ENCODE assay signal across 11 mouse cellular contexts in the genomic region with DNA sequence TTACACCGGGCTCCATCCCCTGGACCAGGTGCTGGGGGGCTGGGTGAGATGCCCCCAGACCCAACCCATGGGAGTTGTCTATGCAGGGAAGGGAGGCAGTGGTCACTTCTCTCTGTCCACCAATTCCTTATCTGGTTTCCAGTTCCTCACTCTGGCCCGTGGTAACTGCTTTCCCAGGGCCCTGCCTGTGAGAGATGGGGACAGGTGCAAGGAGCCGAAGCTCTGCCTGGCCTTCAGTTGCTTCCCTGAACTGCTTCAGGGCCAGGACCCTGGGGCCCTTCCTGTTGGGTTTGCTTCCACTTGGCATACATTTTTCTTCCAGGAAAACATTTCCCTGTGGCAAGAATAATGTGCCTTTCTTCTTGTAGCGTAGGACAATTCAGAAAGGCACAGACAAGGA. TPM values are rescaled to one million over a fixed set of nuclear protein-coding genes. Genes with fewer than 3 reads are reported as not detected.
DNase-seq lines count a peak whose midpoint lies in the region; ATAC-seq and TF ChIP-seq lines count a peak whose summit lies in the region.
"Had no signal": no experiment of that assay in that cellular context is flagged by ENCODE, and none has a peak within 500 bp of the region (broad histone marks: within the 10 kb centered on the region; RNA-seq: fewer than 3 reads in every experiment).

No protein-coding gene starts in this region.

- peaks cover 39% of the 10 kb centered on the region for H3K36me3 ChIP-seq in C2C12 (ENCODE audit: control insufficient read depth, insufficient read depth)
- peaks cover 11% of the 10 kb centered on the region for H3K36me3 ChIP-seq in embryonic facial prominence, embryonic 11.5 days (replicated peaks; ENCODE audit: control insufficient read depth, insufficient read depth, low read depth, low read length)
- H3K36me3 ChIP-seq in hindbrain, embryonic 11.5 days (ENCODE audit: control insufficient read depth, insufficient read depth, low read length): 0 out of 2 replicates have a peak, but pooled peaks cover 15% of the 10 kb centered on the region
- peaks cover 44% of the 10 kb centered on the region for H3K36me3 ChIP-seq in midbrain, embryonic 14.5 days (ENCODE audit: control insufficient read depth, insufficient read depth, low read length)
- H3K36me3 ChIP-seq: liver, embryonic 15.5 days had no signal

- 60% methylated on average over 4 of the region's 4 CpGs for WGBS in embryonic facial prominence, embryonic 11.5 days
- 58% methylated on average over 4 of the region's 4 CpGs for WGBS in hindbrain, embryonic 11.5 days
- WGBS in midbrain, embryonic 14.5 days: 68% methylated on average over 4 of the region's 4 CpGs

- H3K27me3 ChIP-seq in C2C12 (ENCODE audit: control insufficient read depth, insufficient read depth, insufficient read length): no peaks in the 10 kb centered on the region
- H3K27me3 ChIP-seq in embryonic facial prominence, embryonic 11.5 days (ENCODE audit: control insufficient read depth, insufficient read depth, low read length): no peaks in the 10 kb centered on the region
- no peaks in the 10 kb centered on the region for H3K27me3 ChIP-seq in hindbrain, embryonic 11.5 days (ENCODE audit: control insufficient read depth, insufficient read depth, low read length)
- no peaks in the 10 kb centered on the region for H3K27me3 ChIP-seq in midbrain, embryonic 14.5 days (ENCODE audit: control insufficient read depth, insufficient read depth, low read length)
- H3K27me3 ChIP-seq: liver, embryonic 15.5 days had no signal

- no peak overlapping the region for H3K4me3 ChIP-seq in C2C12 (ENCODE audit: insufficient read depth, poor library complexity, severe bottlenecking)
- no peak overlapping the region for H3K4me3 ChIP-seq in embryonic facial prominence, embryonic 11.5 days (ENCODE audit: low read depth, low read length)
- H3K4me3 ChIP-seq in hindbrain, embryonic 11.5 days (ENCODE audit: low read depth, low read length): no peak overlapping the region
- no peak overlapping the region for H3K4me3 ChIP-seq in midbrain, embryonic 14.5 days (replicated peaks; ENCODE audit: low read depth, low read length)
- H3K4me3 ChIP-seq: liver, embryonic 15.5 days had no signal

- TF ChIP-seq CTCF in C2C12 (IDR thresholded peaks at IDR 0.05; ENCODE audit: control insufficient read depth, insufficient read depth, insufficient read length): no peak

- H3K4me2 ChIP-seq in embryonic facial prominence, embryonic 11.5 days (ENCODE audit: low read depth, low read length): no peak overlapping the region
- no peak overlapping the region for H3K4me2 ChIP-seq in hindbrain, embryonic 11.5 days (replicated peaks; ENCODE audit: low read depth, low read length)
- no peak overlapping the region for H3K4me2 ChIP-seq in midbrain, embryonic 14.5 days (ENCODE audit: low read length)
- H3K4me2 ChIP-seq: liver, embryonic 15.5 days had no signal

- H3K27ac ChIP-seq in embryonic facial prominence, embryonic 11.5 days (replicated peaks; ENCODE audit: low read depth, low read length): peak overlapping the region; percentile 72; the same call in 1 of the 2 replicates
- H3K27ac ChIP-seq in hindbrain, embryonic 11.5 days (ENCODE audit: low read depth, low read length): peak overlapping the region; percentile 98; the same call in 1 of the 2 replicates
- H3K27ac ChIP-seq in midbrain, embryonic 14.5 days (replicated peaks; ENCODE audit: low read depth, low read length): peak overlapping the region; percentile 92
- H3K27ac ChIP-seq: liver, embryonic 15.5 days had no signal

- peaks cover 34% of the 10 kb centered on the region for H3K4me1 ChIP-seq in embryonic facial prominence, embryonic 11.5 days (ENCODE audit: control insufficient read depth, insufficient read depth, low read length)
- H3K4me1 ChIP-seq in hindbrain, embryonic 11.5 days (replicated peaks; ENCODE audit: control insufficient read depth, insufficient read depth, low read length): peaks cover 39% of the 10 kb centered on the region
- peaks cover 45% of the 10 kb centered on the region for H3K4me1 ChIP-seq in midbrain, embryonic 14.5 days (ENCODE audit: control insufficient read depth, insufficient read depth, low read length)
- H3K4me1 ChIP-seq: liver, embryonic 15.5 days had no signal

- H3K79me3 ChIP-seq in C2C12 (ENCODE audit: low read depth): no peaks in the 10 kb centered on the region

- ATAC-seq in embryonic facial prominence, embryonic 11.5 days (replicated peaks; ENCODE audit: insufficient number of reproducible peaks, low FRiP score, low TSS enrichment, low read depth): no peak
- no peak for ATAC-seq in hindbrain, embryonic 11.5 days (ENCODE audit: low FRiP score)
- ATAC-seq in midbrain, embryonic 14.5 days (ENCODE audit: low FRiP score, low TSS enrichment): no peak

- H3K9ac ChIP-seq in embryonic facial prominence, embryonic 11.5 days (replicated peaks; ENCODE audit: low read length): peak overlapping the region; percentile 38
- peak overlapping the region; percentile 52 for H3K9ac ChIP-seq in hindbrain, embryonic 11.5 days (ENCODE audit: low read depth, low read length)
- peak overlapping the region; percentile 39; the same call in 1 of the 2 replicates for H3K9ac ChIP-seq in midbrain, embryonic 14.5 days (replicated peaks; ENCODE audit: low read length)
- H3K9ac ChIP-seq: liver, embryonic 15.5 days had no signal

- H3K79me2 ChIP-seq in C2C12 (ENCODE audit: control insufficient read depth, insufficient read depth): no peaks in the 10 kb centered on the region

- H3ac ChIP-seq in C2C12 (ENCODE audit: control insufficient read depth, insufficient read length, low read depth): no peak overlapping the region

- DNase-seq in embryonic facial prominence, embryonic 11.5 days (ENCODE audit: low spot score): no peak
- no peak for DNase-seq in hindbrain, embryonic 11.5 days (ENCODE audit: low spot score)
- no peak for DNase-seq in midbrain, embryonic 14.5 days
- no peak for DNase-seq in thymus, postnatal 0 days (ENCODE audit: low spot score)
- DNase-seq in retina, embryonic 14.5 days (ENCODE audit: low spot score): no peak
- DNase-seq in frontal cortex, postnatal 36 days (ENCODE audit: low spot score in 2 of 2): no peak
- DNase-seq: kidney, adult 8-10 months; right cerebral cortex, postnatal 25 days; thymus, adult 18-20 months had no signal

- H3K9me3 ChIP-seq in embryonic facial prominence, embryonic 11.5 days (replicated peaks; ENCODE audit: control insufficient read depth, low read length): no peaks in the 10 kb centered on the region
- H3K9me3 ChIP-seq in hindbrain, embryonic 11.5 days (ENCODE audit: control insufficient read depth, low read length): no peaks in the 10 kb centered on the region
- no peaks in the 10 kb centered on the region for H3K9me3 ChIP-seq in midbrain, embryonic 14.5 days (ENCODE audit: control insufficient read depth, low read length)
- H3K9me3 ChIP-seq: liver, embryonic 15.5 days had no signal

TF ChIP-seq in C2C12, 6 proteins besides CTCF, POLR2A, EP300 and RAD21:
- TF ChIP-seq USF1 (IDR thresholded peaks at IDR 0.05; ENCODE audit: low read depth) (no peak), MYOG (IDR thresholded peaks at IDR 0.05; ENCODE audit: control insufficient read depth, extremely low read depth, insufficient read length) (no peak), MYOD1 (IDR thresholded peaks at IDR 0.05; ENCODE audit: control insufficient read depth, insufficient read length, low read depth) (peak; percentile 93), MAX (IDR thresholded peaks at IDR 0.05) (no peak), CEBPB (IDR thresholded peaks at IDR 0.05; ENCODE audit: low read depth) (no peak), FOSL1 (IDR thresholded peaks at IDR 0.05; ENCODE audit: insufficient read depth, low read length, poor library complexity, severe bottlenecking) (no peak)

RNA-seq across cellular contexts. Expression of a gene that starts 54.2 kb away (rescaled TPM):
- polyA plus RNA-seq in C2C12 (2012; fragmentation: generic; extraction: Trizol): 29.3 TPM
- polyA plus RNA-seq in embryonic facial prominence, embryonic 11.5 days (2014; fragmentation: Nextera tagmentation; extraction: Ambion mirVana): 13.9 and 16.4 TPM in 2 replicates
- 13.0 and 14.4 TPM in 2 replicates for polyA plus RNA-seq in hindbrain, embryonic 11.5 days (2014; fragmentation: Nextera tagmentation; extraction: Ambion mirVana)
- polyA plus RNA-seq in midbrain, embryonic 14.5 days (2014; fragmentation: Nextera tagmentation; extraction: Ambion mirVana): 34.3 and 52.2 TPM in 2 replicates
- polyA plus RNA-seq in thymus, postnatal 0 days (2015; fragmentation: Nextera tagmentation; extraction: Ambion mirVana): 5.3 and 5.9 TPM in 2 replicates
